Mouse (Mus musculus): ENCODE data around the gene Mlec. TPM values are rescaled to one million over a fixed set of nuclear protein-coding genes. Genes with fewer than 3 reads are reported as not detected.

The Mlec gene
- polyA plus RNA-seq, 1 experiment from 2014 or later: 76.6 TPM

- Histone ChIP-seq H3K9ac (replicated peaks) (peak within 1 kb of the TSS; percentile 88), H3K27ac (peak within 1 kb of the TSS; percentile 59), H3K4me2 (peak within 1 kb of the TSS; percentile 88), H3K4me3 (replicated peaks) (peak within 1 kb of the TSS; percentile 97), H3K36me3 (peaks cover 27% of the 10 kb centered on the region), H3K9me3 (no peaks in the 10 kb centered on the region), H3K27me3 (no peaks in the 10 kb centered on the region), H3K4me1 (replicated peaks) (peaks cover 21% of the 10 kb centered on the region)
- ATAC-seq (ENCODE audit: insufficient number of reproducible peaks, insufficient read depth, low FRiP score, low TSS enrichment, low read depth): peak; percentile 85
- WGBS: under 1% methylated on average over 62 of the region's 81 CpGs
These were observed 23.5 kb downstream of the Mlec start, which contains the start of gene Unc119b for GRCm38 (mm10) chr5:115134234-115135165. Gene Unc119b, minus strand, starts transcription at chr5:115134975.

DNA sequence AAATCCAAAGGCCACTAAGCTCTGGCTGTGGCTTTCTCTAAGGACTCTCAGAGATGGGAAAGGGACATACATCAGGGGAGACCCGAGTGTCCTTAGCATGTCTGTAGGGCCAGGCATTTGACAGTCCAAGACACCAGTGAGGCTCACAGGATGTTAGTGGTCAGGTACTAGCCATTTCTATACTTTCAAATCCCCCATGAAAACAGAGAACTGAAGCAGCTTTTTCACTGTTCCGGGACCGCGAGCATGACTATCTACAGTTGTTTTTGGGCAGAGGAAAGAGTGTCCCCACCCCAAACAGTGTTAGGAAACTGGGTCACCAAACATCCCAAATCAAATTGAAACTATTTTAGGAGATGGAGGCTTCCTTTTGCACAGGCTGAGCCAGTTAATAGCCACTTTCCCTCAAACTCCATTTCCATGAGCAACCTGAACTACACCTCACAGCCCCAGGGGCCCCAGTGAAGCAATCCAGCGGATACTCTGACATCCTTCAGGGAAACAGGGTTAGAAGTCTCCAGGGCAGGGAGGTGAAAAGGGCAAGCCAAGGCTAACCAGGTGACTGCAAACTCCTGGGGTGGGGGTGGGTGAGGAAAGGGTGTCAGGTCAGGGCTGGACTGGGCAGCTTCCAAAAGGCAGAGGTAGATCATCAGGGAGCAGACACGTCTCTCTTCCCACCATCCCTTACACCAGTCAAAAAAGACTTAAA, 24.5 kb downstream of the Mlec start:
- Histone ChIP-seq H3K4me1 (replicated peaks) (peaks cover 16% of the 10 kb centered on the region), H3K27ac (no peak overlapping the region), H3K4me3 (replicated peaks) (peak overlapping the region; percentile 97), H3K27me3 (no peaks in the 10 kb centered on the region), H3K4me2 (peak overlapping the region; percentile 88), H3K36me3 (peaks cover 37% of the 10 kb centered on the region), H3K9ac (replicated peaks) (peak overlapping the region; percentile 88), H3K9me3 (no peaks in the 10 kb centered on the region)
- 56% methylated on average over 6 of the region's 6 CpGs for WGBS
- no peak for ATAC-seq (ENCODE audit: insufficient number of reproducible peaks, insufficient read depth, low FRiP score, low TSS enrichment, low read depth)

GRCm38 (mm10) chr5:115132465-115132864, 25.5 kb downstream of the Mlec start:
- Histone ChIP-seq H3K9me3 (no peaks in the 10 kb centered on the region), H3K4me3 (replicated peaks) (peak overlapping the region; percentile 97; the same call in 1 of the 2 replicates), H3K4me1 (replicated peaks) (peaks cover 16% of the 10 kb centered on the region), H3K4me2 (peak overlapping the region; percentile 88; the same call in 1 of the 2 replicates), H3K9ac (replicated peaks) (peak overlapping the region; percentile 42; the same call in 1 of the 2 replicates), H3K27me3 (no peaks in the 10 kb centered on the region), H3K36me3 (peaks cover 47% of the 10 kb centered on the region), H3K27ac (no peak overlapping the region)
- WGBS: 89% methylated on average over 8 of the region's 8 CpGs
- ATAC-seq (ENCODE audit: insufficient number of reproducible peaks, insufficient read depth, low FRiP score, low TSS enrichment, low read depth): no peak

- 94% methylated on average over 6 of the region's 6 CpGs for WGBS
- Histone ChIP-seq H3K4me1 (replicated peaks) (peaks cover 26% of the 10 kb centered on the region), H3K9me3 (no peaks in the 10 kb centered on the region), H3K36me3 (peaks cover 74% of the 10 kb centered on the region), H3K27ac (no peak overlapping the region), H3K9ac (replicated peaks) (no peak overlapping the region), H3K4me3 (replicated peaks) (no peak overlapping the region), H3K4me2 (no peak overlapping the region), H3K27me3 (no peaks in the 10 kb centered on the region)
- no peak for ATAC-seq (ENCODE audit: insufficient number of reproducible peaks, insufficient read depth, low FRiP score, low TSS enrichment, low read depth)
These were observed 28.7 kb downstream of the Mlec start for GRCm38 (mm10) chr5:115129328-115129727.

GRCm38 (mm10) chr5:115127421-115128179, 30.4 kb downstream of the Mlec start:
- Histone ChIP-seq H3K4me1 (replicated peaks) (peaks cover 13% of the 10 kb centered on the region), H3K4me3 (replicated peaks) (no peak overlapping the region), H3K27me3 (no peaks in the 10 kb centered on the region), H3K4me2 (no peak overlapping the region), H3K9ac (replicated peaks) (no peak overlapping the region), H3K36me3 (peaks cover 91% of the 10 kb centered on the region), H3K9me3 (no peaks in the 10 kb centered on the region), H3K27ac (no peak overlapping the region)
- WGBS: 91% methylated on average over 22 of the region's 22 CpGs
- ATAC-seq (ENCODE audit: insufficient number of reproducible peaks, insufficient read depth, low FRiP score, low TSS enrichment, low read depth): no peak

GRCm38 (mm10) chr5:115126578-115127312, 31.2 kb downstream of the Mlec start:
- Histone ChIP-seq H3K27ac (no peak overlapping the region), H3K9me3 (no peaks in the 10 kb centered on the region), H3K4me3 (replicated peaks) (no peak overlapping the region), H3K27me3 (no peaks in the 10 kb centered on the region), H3K36me3 (peaks cover 92% of the 10 kb centered on the region), H3K4me1 (replicated peaks) (peaks cover 10% of the 10 kb centered on the region), H3K9ac (replicated peaks) (no peak overlapping the region), H3K4me2 (no peak overlapping the region)
- 94% methylated on average over 28 of the region's 28 CpGs for WGBS
- ATAC-seq (ENCODE audit: insufficient number of reproducible peaks, insufficient read depth, low FRiP score, low TSS enrichment, low read depth): no peak

DNA sequence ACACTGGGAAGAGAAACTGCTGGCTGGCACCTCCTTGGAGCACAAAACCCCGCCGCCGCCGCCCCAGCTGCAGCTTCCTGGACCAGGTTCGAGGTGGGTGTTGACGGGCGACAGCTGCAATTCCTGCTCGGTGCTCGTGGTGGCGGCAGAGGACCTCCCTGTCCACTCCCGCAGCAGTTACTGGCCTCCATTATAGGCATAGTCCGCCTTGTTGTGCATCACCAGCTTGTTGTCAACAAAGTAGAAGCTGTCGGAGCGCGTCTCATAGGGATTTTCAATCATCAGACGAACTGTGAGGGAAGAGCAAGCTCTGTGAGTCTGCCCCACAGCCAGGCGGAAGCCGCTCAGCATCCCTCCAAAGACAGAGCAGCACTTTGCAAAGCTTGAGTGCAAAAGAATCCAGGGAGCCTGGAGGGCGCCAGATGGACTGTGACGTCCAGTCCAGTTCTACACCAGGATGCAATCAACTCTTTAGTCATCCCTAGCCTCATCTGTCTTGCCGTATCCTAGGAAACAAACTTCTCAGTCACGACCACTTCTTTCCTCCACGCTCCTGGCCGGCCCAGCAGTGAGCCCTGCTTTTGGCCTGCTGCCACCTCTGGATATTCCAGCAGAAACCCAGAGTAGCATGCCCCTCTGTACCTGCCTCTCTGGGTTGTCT, 32.6 kb downstream of the Mlec start:
- no peak for ATAC-seq (ENCODE audit: insufficient number of reproducible peaks, insufficient read depth, low FRiP score, low TSS enrichment, low read depth)
- Histone ChIP-seq H3K9ac (replicated peaks) (no peak overlapping the region), H3K27me3 (no peaks in the 10 kb centered on the region), H3K4me3 (replicated peaks) (no peak overlapping the region), H3K36me3 (peaks cover 81% of the 10 kb centered on the region), H3K27ac (peak overlapping the region; percentile 25; the same call in 1 of the 2 replicates), H3K4me2 (no peak overlapping the region), H3K4me1 (replicated peaks) (peaks cover 10% of the 10 kb centered on the region), H3K9me3 (no peaks in the 10 kb centered on the region)
- 31% methylated on average over 24 of the region's 24 CpGs for WGBS

DNA sequence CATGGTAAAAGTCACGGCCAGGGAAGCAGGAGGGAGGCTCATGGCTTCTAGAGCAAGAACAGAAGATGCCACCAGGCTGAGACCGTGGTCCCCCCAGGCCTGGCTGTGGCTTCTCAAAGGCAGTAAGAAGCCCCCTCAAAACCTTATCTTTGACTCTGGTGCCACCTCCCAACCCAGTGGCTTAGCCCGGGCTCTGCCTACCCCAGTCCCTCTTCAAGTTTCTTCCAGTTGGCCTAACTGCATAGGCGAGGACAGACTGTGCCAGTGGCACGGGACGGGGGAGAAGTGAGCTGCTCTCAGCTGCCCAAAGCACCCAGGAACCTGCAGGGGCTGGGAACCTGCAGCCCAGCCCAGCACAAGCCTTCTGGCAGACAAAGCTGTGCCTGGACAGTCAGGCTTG, 33.3 kb downstream of the Mlec start:
- no peak for ATAC-seq (ENCODE audit: insufficient number of reproducible peaks, insufficient read depth, low FRiP score, low TSS enrichment, low read depth)
- H3K4me2 ChIP-seq: no peak overlapping the region
- no peak overlapping the region for H3K9ac ChIP-seq (replicated peaks)
- H3K27me3 ChIP-seq: no peaks in the 10 kb centered on the region
- H3K27ac ChIP-seq: 0 out of 2 replicates have a peak overlapping the region, but pooled peaks have one; percentile 7
- peaks cover 74% of the 10 kb centered on the region for H3K36me3 ChIP-seq
- peaks cover 10% of the 10 kb centered on the region for H3K4me1 ChIP-seq (replicated peaks)
- H3K9me3 ChIP-seq: no peaks in the 10 kb centered on the region
- 90% methylated on average over 6 of the region's 6 CpGs for WGBS
- H3K4me3 ChIP-seq (replicated peaks): no peak overlapping the region

DNA sequence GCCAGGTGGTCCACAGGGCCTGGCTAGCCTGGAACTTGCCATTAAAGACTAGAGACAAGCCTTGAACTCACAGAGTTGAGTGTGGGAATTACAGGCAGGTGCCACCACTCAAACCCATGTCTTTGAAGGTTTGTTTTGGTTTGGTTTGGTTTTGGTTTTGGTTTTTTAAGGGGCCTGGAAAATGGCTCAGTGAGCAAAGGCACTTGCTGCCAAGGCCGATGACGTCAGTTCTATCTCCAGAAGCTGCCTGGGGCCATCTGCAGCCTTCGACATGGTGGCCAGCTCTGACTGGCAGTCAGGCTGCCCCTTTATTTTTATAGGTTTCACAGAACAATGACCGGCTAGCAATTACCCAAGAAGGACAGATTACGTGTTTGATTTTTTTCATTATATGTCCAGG, 37.0 kb downstream of the Mlec start:
- no peak overlapping the region for H3K4me2 ChIP-seq
- H3K4me1 ChIP-seq (replicated peaks): peaks cover 20% of the 10 kb centered on the region
- no peak overlapping the region for H3K9ac ChIP-seq (replicated peaks)
- no peak overlapping the region for H3K27ac ChIP-seq
- H3K4me3 ChIP-seq (replicated peaks): no peak overlapping the region
- no peaks in the 10 kb centered on the region for H3K27me3 ChIP-seq
- 72% methylated on average over 5 of the region's 5 CpGs for WGBS
- H3K9me3 ChIP-seq: no peaks in the 10 kb centered on the region
- H3K36me3 ChIP-seq: peaks cover 56% of the 10 kb centered on the region
- ATAC-seq (ENCODE audit: insufficient number of reproducible peaks, insufficient read depth, low FRiP score, low TSS enrichment, low read depth): no peak

All from limb, embryonic 12.5 days (tissue).